Mouse (Mus musculus): ENCODE results near the gene Kpna2.
A peak's percentile ranks its signal among the peaks of the same experiment; 100 is the strongest.
"Not testable (repeated sequence)": the region's sequence is repeated elsewhere in the genome, so short reads cannot be mapped to it uniquely, and the experiment has no call there.

The Kpna2 gene

GRCm38 (mm10) chr11:107017339-107017886, 18.1 kb upstream of the Kpna2 start:
- no peak for DNase-seq

- no peak for DNase-seq
Measured at GRCm38 (mm10) chr11:107016893-107017292, 17.6 kb upstream of the Kpna2 start.

GRCm38 (mm10) chr11:107015535-107016187, 16.3 kb upstream of the Kpna2 start:
- not testable (repeated sequence) for DNase-seq

GRCm38 (mm10) chr11:107014597-107015309, 15.4 kb upstream of the Kpna2 start:
- DNase-seq = peak; percentile 79

- peak; percentile 54 for DNase-seq
Measured at GRCm38 (mm10) chr11:107014020-107014585, 14.8 kb upstream of the Kpna2 start.

- peak; percentile 97 for DNase-seq
Measured at GRCm38 (mm10) chr11:107012324-107013017, 13.1 kb upstream of the Kpna2 start.

- DNase-seq = no peak
Measured at GRCm38 (mm10) chr11:107011669-107012323, 12.5 kb upstream of the Kpna2 start.

- no peak for DNase-seq
Measured at GRCm38 (mm10) chr11:107011171-107011570, 11.8 kb upstream of the Kpna2 start.

- DNase-seq = no peak
Measured at GRCm38 (mm10) chr11:107010447-107010846, 11.1 kb upstream of the Kpna2 start.

- no peak for DNase-seq
Measured at GRCm38 (mm10) chr11:107005538-107005937, 6.2 kb upstream of the Kpna2 start.

- no peak for DNase-seq
Measured at GRCm38 (mm10) chr11:107001760-107002675, 2.7 kb upstream of the Kpna2 start.

- DNase-seq = no peak
Measured at GRCm38 (mm10) chr11:106999949-107000513, 690 bp upstream of the Kpna2 start.

- peak; percentile 60 for DNase-seq
Measured at GRCm38 (mm10) chr11:106998651-106999150, 640 bp downstream of the Kpna2 start.

- peak; percentile 40 for DNase-seq
Measured at GRCm38 (mm10) chr11:106997976-106998375, 1.4 kb downstream of the Kpna2 start.

GRCm38 (mm10) chr11:106996492-106996891, 2.8 kb downstream of the Kpna2 start:
- DNase-seq = not testable (repeated sequence)

GRCm38 (mm10) chr11:106994246-106995085, 4.9 kb downstream of the Kpna2 start:
- DNase-seq = no peak

- no peak for DNase-seq
Measured at GRCm38 (mm10) chr11:106987384-106987783, 12.0 kb downstream of the Kpna2 start.

- DNase-seq = not testable (repeated sequence)
Measured at GRCm38 (mm10) chr11:106985979-106986604, 13.2 kb downstream of the Kpna2 start.

GRCm38 (mm10) chr11:106982351-106982750, 17.0 kb downstream of the Kpna2 start:
- DNase-seq = no peak
